Mouse (Mus musculus) midbrain, embryonic 10.5 days (tissue): Measurements from ENCODE around the gene Olfr888. TPM values are rescaled to one million over a fixed set of nuclear protein-coding genes. Genes with fewer than 3 reads are reported as not detected.

ENCODE experiments used
- DNase-seq: peaks from one replicate; pipeline ENCODE4 v3.0.0-alpha.2; 2017; ENCODE audit warnings: low spot score
- H3K27ac ChIP-seq: fragments of 300-500 bp; sonication (generic); replicated peaks from 2 replicates; pipeline ENCODE4 v1.5.1; 2016; ENCODE audit warnings: mild to moderate bottlenecking
- H3K27me3 ChIP-seq: fragments of 300-500 bp; sonication (generic); 2 replicates; pipeline ENCODE4 v1.6.1; 2016; ENCODE audit warnings: low read depth, mild to moderate bottlenecking; ENCODE audit not compliant: poor library complexity, severe bottlenecking
- H3K36me3 ChIP-seq: fragments of 300-500 bp; sonication (generic); 2 replicates; pipeline ENCODE4 v1.6.1; 2016; ENCODE audit warnings: mild to moderate bottlenecking, moderate library complexity
- H3K4me1 ChIP-seq: fragments of 300-500 bp; sonication (generic); 2 replicates; pipeline ENCODE4 v1.6.1; 2016
- H3K4me3 ChIP-seq: fragments of 300-500 bp; sonication (generic); 2 replicates; pipeline ENCODE4 v1.5.1; 2016; ENCODE audit warnings: mild to moderate bottlenecking, moderate library complexity
- H3K9me3 ChIP-seq: fragments of 300-500 bp; sonication (generic); replicated peaks from 2 replicates; pipeline ENCODE4 v1.6.1; 2016; ENCODE audit warnings: mild to moderate bottlenecking
- WGBS: fragments of 180-500 bp; shearing (Covaris S2); methylation state at CpG from one replicate; pipeline ENCODE4 v1.1.7; 2016; 5-methylcytosine and 5-hydroxymethylcytosine counted together
- polyA plus RNA-seq: library from polyadenylated mRNA; unstranded; fragments of >200 nt; fragmentation: Nextera tagmentation; extraction: Ambion mirVana; gene quantifications from 2 replicates; pipeline ENCODE4 v1.2.1, GENCODE M21; 2016

Olfr888 gene
- not detected in 2 replicates for polyA plus RNA-seq

GRCm38 (mm10) chr9:38107828-38108227 lies at the start of gene Olfr888:
Olfr888 (plus strand) TSS chr9:38108128.
- 93% methylated on average over 1 of the region's 1 CpGs for whole genome bisulfite sequencing
- no peak within 1 kb of the TSS for H3K27ac ChIP-seq
- no peaks in the 10 kb centered on the region for H3K36me3 ChIP-seq
- H3K4me3 ChIP-seq, result no peak within 1 kb of the TSS
- no peaks in the 10 kb centered on the region for H3K27me3 ChIP-seq
- H3K4me1 ChIP-seq, result no peaks in the 10 kb centered on the region
- H3K9me3 ChIP-seq, result no peaks in the 10 kb centered on the region
- no peak for DNase-seq

- DNase-seq, result no peak
- 83% methylated on average over 3 of the region's 3 CpGs for WGBS
These were observed 46.9 kb upstream of the Olfr888 start, which contains the start of gene Olfr885 for GRCm38 (mm10) chr9:38061022-38061421. Olfr885 (plus strand) TSS chr9:38061322.

GRCm38 (mm10) chr9:38083772-38084171 lies 24.2 kb upstream of the Olfr888 start, which contains the start of gene Olfr887:
Olfr887 (plus strand) TSS chr9:38084072.
- no peaks in the 10 kb centered on the region for H3K9me3 ChIP-seq
- no peaks in the 10 kb centered on the region for H3K4me1 ChIP-seq
- no peak within 1 kb of the TSS for H3K4me3 ChIP-seq
- 88% methylated on average over 1 of the region's 1 CpGs for WGBS
- no peaks in the 10 kb centered on the region for H3K36me3 ChIP-seq
- no peak for DNase-seq
- no peak within 1 kb of the TSS for H3K27ac ChIP-seq
- H3K27me3 ChIP-seq, result no peaks in the 10 kb centered on the region

More at GRCm38 (mm10) chr9:38061022-38061421, 46.9 kb upstream of the Olfr888 start, which contains the start of gene Olfr885:
- Histone ChIP-seq H3K9me3 (no peaks in the 10 kb centered on the region), H3K4me3 (no peak within 1 kb of the TSS), H3K4me1 (no peaks in the 10 kb centered on the region), H3K27ac (no peak within 1 kb of the TSS), H3K27me3 (no peaks in the 10 kb centered on the region), H3K36me3 (no peaks in the 10 kb centered on the region)

- no peak for DNase-seq
- no peak within 1 kb of the TSS for H3K27ac ChIP-seq
- no peaks in the 10 kb centered on the region for H3K9me3 ChIP-seq
- H3K4me1 ChIP-seq, result no peaks in the 10 kb centered on the region
- H3K4me3 ChIP-seq, result no peak within 1 kb of the TSS
- no peaks in the 10 kb centered on the region for H3K27me3 ChIP-seq
- H3K36me3 ChIP-seq, result no peaks in the 10 kb centered on the region
These were observed 7.0 kb downstream of the Olfr888 start, which contains the start of gene Olfr889 for GRCm38 (mm10) chr9:38114898-38115297. Olfr889 (plus strand) TSS chr9:38115198.

GRCm38 (mm10) chr9:38142217-38142616 lies 34.3 kb downstream of the Olfr888 start, which contains the start of gene Olfr890:
Olfr890 (plus strand) TSS chr9:38142517.
- H3K27ac ChIP-seq, result no peak within 1 kb of the TSS
- no peaks in the 10 kb centered on the region for H3K9me3 ChIP-seq
- H3K4me1 ChIP-seq, result no peaks in the 10 kb centered on the region
- no peaks in the 10 kb centered on the region for H3K27me3 ChIP-seq
- no peak for DNase-seq
- no peaks in the 10 kb centered on the region for H3K36me3 ChIP-seq
- H3K4me3 ChIP-seq, result no peak within 1 kb of the TSS

Other genes starting within 250 kb of the Olfr888 start
- not detected in 2 replicates for gene Olfr145, start 211.4 kb upstream of the Olfr888 start, polyA plus RNA-seq
- not detected in 2 replicates for gene Olfr878, start 190.3 kb upstream of the Olfr888 start, polyA plus RNA-seq
- gene Olfr881, start 116.3 kb upstream of the Olfr888 start, polyA plus RNA-seq, result not detected in 2 replicates
- gene Olfr883, start 82.3 kb upstream of the Olfr888 start, polyA plus RNA-seq, result not detected in 2 replicates
- gene Olfr884, start 61.6 kb upstream of the Olfr888 start, polyA plus RNA-seq, result not detected in 2 replicates
- not detected in 2 replicates for gene Olfr885, start 46.8 kb upstream of the Olfr888 start, polyA plus RNA-seq
- gene Olfr887, start 24.1 kb upstream of the Olfr888 start, polyA plus RNA-seq, result not detected in 2 replicates
- gene Olfr889, start 7.1 kb downstream of the Olfr888 start, polyA plus RNA-seq, result 0.11 and 0.16 TPM in 2 replicates
- not detected in 2 replicates for gene Olfr890, start 34.4 kb downstream of the Olfr888 start, polyA plus RNA-seq
- not detected in 2 replicates for gene Olfr891, start 72.7 kb downstream of the Olfr888 start, polyA plus RNA-seq
- gene Olfr893, start 100.2 kb downstream of the Olfr888 start, polyA plus RNA-seq, result not detected in 2 replicates
- gene Olfr894, start 109.9 kb downstream of the Olfr888 start, polyA plus RNA-seq, result not detected in 2 replicates
- not detected in 2 replicates for gene Olfr143, start 144.6 kb downstream of the Olfr888 start, polyA plus RNA-seq
- gene Olfr895, start 159.7 kb downstream of the Olfr888 start, polyA plus RNA-seq, result not detected in 2 replicates
- gene Olfr896-ps1, start 183.0 kb downstream of the Olfr888 start, polyA plus RNA-seq, result not detected in 2 replicates
- not detected in 2 replicates for gene Olfr25, start 220.9 kb downstream of the Olfr888 start, polyA plus RNA-seq
- gene Olfr898, start 240.3 kb downstream of the Olfr888 start, polyA plus RNA-seq, result not detected in 2 replicates